Mouse (Mus musculus): Measurements from ENCODE around the gene Cmtr1.

Gene Cmtr1

DNA sequence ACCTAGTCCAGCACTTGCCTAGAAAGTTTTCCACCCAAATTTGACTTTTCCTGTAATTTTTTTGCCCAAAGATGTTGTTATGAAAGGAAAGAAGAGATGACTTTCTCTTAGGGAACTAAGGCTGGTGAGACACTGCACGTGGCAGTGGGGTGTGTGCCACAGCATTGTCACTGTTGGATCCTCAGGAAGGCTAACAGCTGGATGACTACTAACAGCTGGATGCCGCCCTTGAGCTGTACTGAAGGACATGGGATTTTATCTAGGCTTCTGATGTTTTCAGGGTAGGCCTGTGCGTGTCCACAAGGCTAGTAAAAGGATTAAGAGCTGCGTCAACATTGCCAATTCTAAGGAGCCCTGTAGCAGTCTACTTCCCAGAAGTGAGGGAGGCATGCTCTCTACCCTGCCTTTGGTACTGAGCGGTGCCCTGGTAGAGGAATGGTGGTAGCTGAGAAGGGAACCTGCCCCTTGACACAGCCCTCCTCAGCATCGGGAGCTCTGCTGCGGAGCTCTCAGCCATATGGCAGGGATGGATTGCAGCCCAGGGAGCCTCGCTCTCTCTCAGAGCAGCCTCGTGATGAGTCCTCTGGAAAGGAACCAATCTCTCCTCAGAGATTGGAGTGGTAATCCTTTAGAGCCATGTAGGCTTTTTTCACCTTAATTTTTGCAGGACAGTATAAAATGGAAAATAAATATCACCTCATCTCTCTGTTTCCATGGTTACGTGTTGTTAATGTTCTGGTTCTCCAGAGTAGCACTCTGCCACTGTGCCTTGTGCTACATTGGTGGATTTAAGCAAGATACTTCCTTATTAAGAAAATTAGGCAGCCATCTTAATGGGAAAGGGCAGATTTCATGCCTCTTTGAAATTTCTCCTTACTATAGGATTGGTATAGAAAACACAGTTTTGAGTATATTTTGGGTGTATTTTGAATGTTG, 7.9 kb downstream of the Cmtr1 start:
- in situ Hi-C loops (cut with MboI; ENCODE audit: unreplicated experiment in 2 of 2): no loop called here

DNA sequence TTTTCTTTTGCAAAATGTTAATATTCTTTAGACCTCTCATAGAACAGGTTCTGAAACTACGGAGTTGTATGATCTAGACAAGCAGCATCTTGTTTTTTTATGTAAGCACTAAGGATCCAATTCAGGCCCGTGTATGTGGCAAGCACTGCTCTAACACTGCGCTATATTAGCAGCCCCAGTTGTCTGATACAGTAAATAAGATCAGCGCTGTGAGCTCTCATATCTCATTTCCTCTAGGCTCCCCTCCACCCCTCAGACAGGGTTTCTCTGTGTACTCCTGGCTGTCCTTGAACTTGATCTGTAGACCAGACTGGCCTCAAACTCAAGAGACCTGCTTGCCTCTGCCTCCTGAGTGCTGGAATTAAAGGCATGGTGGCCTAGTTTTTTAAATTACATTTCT, 8.6 kb downstream of the Cmtr1 start:
- in situ Hi-C loops (cut with MboI; ENCODE audit: unreplicated experiment in 2 of 2): no loop called here

DNA sequence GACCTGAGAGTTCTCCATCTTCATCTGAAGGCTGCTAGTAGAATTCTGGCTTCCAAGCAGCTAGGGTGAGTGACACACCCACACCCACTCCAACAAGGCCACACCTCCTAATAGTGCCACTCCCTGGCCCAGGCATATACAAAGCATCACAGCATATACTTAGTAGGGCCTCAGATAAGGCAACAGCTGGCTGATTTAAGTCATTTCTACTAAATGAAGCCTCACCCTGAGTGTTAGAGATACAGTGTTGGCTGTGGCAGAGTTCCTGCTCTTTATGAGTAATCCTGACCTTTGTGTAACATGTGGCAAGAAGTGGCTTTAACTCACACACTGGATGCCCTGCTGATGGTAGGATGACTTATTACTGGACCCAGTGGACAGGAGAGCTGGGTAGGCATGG, 9.5 kb downstream of the Cmtr1 start:
- in situ Hi-C loops (cut with MboI; ENCODE audit: unreplicated experiment in 2 of 2): no loop called here

DNA sequence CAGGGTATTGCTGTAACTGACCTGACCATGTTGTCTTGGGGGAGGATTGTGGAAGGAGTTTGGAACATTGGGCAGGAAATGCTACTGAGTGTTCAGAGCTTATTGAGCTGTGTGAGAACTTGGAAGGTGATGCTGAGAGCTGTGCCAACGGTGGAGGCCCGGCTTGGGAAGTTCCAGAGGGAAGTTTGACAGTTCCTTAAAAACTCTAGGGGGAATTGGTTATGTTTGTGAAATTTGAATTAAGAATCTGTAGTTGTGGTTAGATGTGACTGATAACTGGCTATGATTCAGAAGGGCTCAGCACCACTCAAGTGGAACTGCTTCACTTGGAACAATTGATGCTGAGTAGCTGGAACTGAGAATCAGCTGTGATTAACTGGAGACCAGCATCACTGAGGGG, 10.6 kb downstream of the Cmtr1 start:
- in situ Hi-C loops (cut with MboI; ENCODE audit: unreplicated experiment in 2 of 2): no loop called here

DNA sequence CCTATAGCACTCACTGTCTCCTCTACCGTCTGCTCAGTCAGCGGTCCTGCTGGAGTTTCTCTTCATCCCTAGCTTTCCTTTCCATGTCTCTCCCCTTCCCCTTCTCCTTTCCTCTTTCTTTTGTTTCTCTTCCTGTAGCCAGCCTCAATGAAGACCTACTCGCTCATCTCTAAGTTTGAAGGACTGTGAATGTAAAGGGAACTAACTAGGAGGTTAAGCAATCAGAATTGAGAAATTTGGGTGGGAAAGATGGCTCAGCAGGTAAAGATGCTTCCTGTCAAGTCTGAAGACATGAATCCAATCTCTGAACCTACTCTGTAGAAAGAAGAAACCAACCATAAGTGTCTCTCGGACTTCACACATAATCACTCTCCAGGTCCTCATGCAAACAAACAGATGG, 12.9 kb downstream of the Cmtr1 start:
- in situ Hi-C loops (cut with MboI; ENCODE audit: unreplicated experiment in 2 of 2): no loop called here

DNA sequence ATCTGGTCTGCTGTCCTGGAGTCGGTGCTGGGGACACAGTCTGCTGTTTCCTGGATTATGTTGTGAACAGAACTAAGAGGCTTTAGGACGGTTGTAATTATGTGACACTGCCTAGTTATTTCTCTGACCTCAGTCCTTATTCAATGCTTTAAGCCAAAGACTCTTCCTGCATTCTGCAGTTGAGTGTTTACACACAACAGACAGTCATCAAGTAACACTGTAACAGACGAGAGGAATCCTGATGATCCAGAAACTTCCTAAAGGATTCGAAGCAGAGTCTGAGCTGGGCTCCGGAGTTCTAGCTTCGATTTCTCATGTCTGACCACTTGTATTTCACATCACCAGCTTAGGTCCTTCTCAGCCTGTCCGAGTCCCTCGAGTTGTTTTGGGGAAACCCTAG, 18.1 kb downstream of the Cmtr1 start:
- in situ Hi-C loops (cut with MboI; ENCODE audit: unreplicated experiment in 2 of 2): no loop called here

DNA sequence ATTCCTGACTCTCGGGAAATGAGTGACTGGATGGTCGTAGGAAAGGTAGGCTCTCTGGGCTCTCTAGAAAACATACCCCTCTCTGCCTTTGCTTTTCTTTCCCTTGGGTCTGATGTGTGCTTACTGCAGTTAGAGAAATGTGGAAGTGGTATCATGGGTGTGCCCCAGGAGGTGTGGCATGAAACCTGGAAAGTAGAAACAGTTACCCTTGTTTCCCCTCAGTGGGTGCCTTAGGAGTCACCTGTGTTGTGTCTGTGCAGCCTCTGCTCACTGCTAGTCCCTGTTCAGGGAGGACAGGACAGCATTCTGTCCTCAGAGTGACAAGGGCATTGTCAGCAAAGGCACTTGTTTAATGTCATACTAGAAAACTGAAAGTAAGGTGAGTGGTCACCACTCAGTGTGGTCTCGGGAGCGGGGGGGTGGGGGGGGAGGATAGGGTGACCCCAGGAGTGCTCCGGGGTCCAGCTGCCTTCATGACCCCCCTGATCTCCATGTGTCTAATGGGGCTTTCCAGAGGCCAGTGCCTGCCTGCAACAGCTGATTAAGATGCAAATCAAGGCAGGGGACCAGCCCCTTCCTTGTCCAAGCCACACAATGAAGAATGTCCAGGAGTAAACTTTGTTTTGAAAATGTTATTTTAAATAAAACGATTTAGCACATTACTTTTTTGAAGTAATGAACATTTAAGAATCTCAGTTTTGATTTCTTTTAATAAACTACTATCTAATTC, 18.8 kb downstream of the Cmtr1 start:
- in situ Hi-C loops (cut with MboI; ENCODE audit: unreplicated experiment in 2 of 2): no loop called here

DNA sequence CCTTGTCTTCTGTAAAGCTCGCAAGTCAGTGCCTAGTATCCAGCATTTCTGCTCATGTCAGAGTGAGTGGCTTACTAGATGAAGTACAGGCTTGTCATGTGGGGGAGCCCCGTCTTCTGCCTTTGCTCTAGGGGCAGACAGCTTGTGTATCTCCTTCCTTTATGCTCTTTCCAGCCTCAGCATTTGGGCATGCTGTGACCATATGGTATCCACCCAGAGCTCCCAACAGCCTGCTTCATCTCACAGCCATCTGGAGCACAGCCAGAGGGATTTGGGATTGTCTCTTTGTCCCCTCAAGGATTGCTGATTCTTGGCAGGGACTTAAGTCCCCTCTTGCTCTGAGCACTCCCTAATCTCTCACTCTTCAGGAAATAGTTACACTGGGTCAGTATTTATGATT, 19.8 kb downstream of the Cmtr1 start:
- in situ Hi-C loops (cut with MboI; ENCODE audit: unreplicated experiment in 2 of 2): no loop called here

DNA sequence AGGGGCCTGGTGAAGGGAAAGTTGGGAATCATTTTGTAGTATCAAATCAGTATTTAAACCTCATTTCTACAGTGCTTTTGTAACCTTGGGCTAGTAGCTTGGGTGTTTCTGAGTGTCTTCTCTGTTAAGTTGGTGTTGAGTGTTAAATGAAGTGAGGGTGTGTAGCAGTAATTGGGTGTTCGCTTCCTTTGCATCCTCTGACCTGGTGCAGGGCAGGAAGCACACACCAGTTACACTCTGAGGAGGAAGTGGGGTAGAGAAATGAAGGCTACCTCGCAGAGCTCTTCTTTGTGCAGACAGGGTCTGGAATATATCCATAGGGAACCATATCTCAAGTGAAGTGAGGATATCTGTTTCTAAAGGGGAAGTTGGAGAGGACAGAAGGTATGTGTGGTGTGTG, 20.5 kb downstream of the Cmtr1 start:
- in situ Hi-C loops (cut with MboI; ENCODE audit: unreplicated experiment in 2 of 2): no loop called here

DNA sequence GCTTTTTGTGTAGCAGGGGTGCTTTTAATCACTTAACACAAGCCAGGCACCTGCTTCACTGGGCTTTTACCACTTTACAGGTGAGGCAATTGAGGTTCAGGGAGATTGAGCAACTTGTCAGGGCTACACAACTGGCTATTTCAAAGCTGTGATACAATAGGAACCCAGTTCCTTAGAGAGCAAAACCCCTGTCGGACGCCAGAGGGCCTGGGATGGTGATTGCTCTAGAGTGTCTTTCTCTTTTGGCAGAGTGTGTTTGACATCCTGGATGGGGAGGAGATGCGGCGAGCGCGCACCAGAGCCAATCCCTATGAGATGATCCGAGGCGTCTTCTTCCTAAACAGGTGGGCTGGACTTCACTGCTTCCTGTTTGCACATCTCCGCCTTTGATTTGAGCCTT, 21.3 kb downstream of the Cmtr1 start:
- in situ Hi-C loops (cut with MboI; ENCODE audit: unreplicated experiment in 2 of 2): no loop called here

DNA sequence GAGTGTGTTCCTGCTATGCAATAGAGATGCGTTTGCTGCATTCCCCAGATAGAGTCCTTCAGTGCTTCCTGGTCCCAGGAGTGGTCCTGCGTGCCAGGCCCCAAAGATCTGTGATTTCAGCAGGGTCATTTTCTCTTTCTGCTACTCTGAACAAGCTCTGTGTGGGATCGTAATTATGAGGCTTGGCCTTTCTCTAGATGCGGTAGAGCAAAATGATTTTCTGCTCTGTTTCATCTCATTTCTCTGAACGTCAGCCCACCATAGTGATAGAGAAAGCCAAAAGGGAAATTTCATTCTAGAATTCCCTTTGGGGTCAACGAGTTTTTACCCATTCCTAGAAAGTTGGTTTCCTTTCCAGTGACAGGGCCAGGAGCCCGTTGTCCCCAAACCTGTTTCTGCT, 21.9 kb downstream of the Cmtr1 start:
- in situ Hi-C loops (cut with MboI; ENCODE audit: unreplicated experiment in 2 of 2): no loop called here

DNA sequence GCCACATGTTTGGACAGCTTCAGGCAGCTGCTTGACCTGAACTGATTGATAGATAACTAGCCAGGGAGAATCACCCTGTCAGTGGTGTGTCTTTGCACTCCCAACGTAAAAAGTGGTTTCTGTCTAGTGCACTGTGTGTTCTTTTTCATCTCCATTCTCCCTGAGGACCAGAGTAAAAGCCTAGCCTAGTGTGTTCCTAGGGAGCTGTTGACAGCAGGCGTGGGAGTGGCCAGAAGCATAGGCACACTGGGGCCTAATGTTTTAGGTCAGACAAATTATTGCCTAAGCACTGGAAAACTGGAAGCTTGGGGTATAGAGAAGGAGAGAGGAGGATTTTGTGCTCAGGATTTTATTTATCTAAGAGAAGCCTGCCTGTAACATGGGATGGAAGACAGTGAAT, 22.7 kb downstream of the Cmtr1 start:
- in situ Hi-C loops (cut with MboI; ENCODE audit: unreplicated experiment in 2 of 2): no loop called here

DNA sequence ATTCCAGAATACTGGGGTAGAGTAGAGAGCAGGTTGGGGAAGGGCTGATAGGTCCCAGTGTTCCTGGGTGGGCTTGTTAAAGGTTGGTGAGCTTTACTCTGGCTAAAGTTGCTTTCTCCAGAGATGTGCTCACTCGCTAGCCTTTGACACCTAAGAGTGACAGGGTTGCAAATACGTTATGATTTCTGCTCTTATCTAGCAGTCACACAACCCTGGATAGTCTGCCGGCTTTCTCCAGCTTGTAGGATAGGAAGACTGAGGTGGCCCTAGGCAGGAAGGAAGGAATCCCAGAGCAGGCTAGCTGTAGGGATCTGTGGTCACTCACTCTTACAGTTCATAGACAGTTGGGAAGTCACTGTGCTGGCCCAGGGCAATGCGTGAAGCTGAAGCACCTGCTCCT, 23.9 kb downstream of the Cmtr1 start:
- in situ Hi-C loops (cut with MboI; ENCODE audit: unreplicated experiment in 2 of 2): no loop called here

DNA sequence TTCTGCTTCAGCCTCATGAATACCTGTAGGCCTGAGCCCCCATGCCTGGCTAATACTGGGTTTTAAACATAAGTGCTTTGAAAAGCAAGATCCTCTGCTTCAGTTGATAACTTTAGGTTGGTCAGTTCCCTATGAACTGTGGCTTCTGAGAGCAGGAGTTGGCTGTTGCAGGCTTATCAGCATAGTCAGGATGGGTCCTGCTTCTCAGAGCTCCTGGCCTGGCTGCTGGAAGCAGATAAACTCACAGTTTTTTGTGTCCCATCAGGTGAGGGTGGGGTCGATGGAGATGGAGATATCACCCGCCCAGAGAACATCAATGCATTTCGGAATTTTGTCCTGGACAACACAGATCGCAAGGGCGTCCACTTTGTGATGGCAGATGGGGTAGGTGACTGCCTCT, 26.4 kb downstream of the Cmtr1 start:
- in situ Hi-C loops (cut with MboI; ENCODE audit: unreplicated experiment in 2 of 2): no loop called here

DNA sequence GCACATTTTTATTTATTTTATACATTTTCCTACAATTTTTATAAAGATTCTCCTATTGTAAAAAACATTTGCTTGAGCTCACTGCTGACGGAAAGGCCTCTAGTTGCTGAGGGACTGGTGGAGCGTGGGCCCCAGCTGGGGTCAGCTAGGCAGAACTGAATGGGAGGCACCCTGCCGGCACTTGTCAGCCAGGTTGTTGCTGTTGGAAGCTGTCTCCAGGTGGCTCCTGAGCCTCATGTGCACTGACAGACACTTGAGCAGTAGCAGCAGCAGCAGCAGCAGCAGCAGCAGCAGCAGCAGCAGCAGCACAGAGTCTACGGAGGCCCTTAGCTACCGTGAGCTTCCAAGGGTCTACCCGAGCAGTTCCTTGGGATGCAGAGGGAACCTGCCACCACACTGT, 27.0 kb downstream of the Cmtr1 start:
- in situ Hi-C loops (cut with MboI; ENCODE audit: unreplicated experiment in 2 of 2): no loop called here

DNA sequence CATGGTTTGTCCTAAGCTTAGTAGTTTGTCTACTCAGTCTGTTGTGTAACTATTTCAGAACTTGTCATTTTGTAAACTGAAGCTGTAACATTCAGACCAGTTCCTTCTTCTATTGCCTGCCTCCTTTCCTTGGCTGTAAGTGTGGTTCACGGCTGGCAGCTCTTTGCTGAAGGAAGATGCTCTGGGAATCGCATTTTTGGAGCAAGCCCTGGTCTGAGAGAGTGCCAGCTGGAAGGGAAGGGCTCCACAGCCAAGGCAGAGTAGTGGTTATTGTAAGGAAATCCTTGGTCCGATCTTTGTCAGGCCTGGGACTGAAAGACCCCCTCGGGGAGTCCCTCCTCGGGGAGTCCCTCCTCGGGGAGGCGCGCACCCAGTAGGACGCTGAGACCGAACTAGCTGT, 28.2 kb downstream of the Cmtr1 start:
- in situ Hi-C loops (cut with MboI; ENCODE audit: unreplicated experiment in 2 of 2): no loop called here

DNA sequence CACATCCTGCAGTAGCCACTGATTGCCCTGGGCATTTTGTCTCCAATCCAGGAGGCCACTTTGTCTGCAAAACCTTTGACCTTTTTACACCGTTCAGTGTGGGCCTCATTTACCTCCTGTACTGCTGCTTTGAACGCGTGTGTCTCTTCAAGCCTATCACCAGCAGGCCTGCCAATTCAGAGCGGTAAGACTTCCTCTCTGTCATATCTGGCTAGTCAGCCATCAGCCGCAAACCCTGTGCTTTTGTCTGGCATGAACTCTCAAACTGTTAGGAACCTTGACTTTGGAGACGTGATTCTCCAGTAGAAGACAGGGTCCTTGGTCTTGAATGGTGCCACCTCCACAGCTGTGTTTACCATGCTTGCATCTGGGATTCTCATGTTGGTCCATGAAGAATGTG, 29.9 kb downstream of the Cmtr1 start:
- in situ Hi-C loops (cut with MboI; ENCODE audit: unreplicated experiment in 2 of 2): no loop called here

DNA sequence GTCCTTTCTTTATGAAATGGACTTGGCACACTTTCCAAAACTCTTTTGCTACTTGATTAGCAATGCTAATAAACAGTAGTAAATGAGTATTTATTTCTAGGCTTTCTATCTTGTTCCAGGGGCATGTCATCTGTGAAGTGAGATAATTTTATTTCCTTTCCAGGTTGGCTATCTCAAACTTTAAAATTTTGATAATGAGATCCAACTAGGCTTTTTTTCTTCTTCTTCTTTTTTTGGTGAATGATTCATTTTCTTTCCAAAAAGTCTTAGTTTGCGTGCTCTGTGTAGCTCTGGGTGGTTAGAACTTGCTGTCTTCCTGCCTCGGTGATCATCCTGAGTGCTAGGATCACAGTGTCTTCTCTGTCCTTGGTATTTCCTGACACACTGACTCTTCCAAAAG, 32.4 kb downstream of the Cmtr1 start:
- in situ Hi-C loops (cut with MboI; ENCODE audit: unreplicated experiment in 2 of 2): no loop called here

DNA sequence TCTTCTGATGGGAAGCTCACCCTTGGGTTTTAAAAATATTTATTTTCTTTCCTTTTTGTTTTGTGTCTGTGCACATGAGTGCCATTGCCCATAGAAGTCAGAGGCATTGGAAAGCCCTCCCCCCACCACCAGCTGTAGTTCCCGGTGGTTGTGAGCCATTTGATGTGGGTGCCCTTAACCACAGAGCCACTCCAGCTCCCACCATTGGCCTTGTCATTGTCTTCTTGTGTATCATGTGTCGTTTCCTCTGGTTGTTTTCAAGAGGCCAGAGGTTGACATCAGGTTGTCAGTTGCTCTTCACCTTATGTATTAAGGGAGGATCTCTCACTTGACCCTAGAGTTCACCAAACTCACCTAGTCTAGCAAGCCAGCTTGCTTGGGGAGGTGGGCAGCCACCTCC, 33.2 kb downstream of the Cmtr1 start:
- in situ Hi-C loops (cut with MboI; ENCODE audit: unreplicated experiment in 2 of 2): no loop called here

DNA sequence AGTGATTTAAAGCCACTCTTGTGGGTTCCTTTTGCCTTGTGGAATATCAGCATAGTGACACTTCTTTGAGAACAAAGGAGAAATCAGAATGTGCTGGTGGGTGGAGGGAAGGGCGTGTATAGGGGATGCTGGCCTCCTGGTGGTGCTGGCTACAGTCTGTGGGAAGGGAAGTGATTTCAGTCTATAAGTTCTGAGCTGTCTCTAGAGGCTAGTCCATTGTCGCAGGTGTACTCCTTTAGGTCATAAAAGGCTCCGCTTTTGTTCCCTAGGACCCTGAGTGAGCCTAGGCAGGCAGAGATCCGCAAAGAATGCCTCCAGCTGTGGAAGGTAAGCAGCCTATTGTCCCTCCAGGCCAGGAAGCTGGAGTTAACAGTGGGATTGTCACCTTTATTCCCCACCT, 34.1 kb downstream of the Cmtr1 start:
- in situ Hi-C loops (cut with MboI; ENCODE audit: unreplicated experiment in 2 of 2): no loop called here

DNA sequence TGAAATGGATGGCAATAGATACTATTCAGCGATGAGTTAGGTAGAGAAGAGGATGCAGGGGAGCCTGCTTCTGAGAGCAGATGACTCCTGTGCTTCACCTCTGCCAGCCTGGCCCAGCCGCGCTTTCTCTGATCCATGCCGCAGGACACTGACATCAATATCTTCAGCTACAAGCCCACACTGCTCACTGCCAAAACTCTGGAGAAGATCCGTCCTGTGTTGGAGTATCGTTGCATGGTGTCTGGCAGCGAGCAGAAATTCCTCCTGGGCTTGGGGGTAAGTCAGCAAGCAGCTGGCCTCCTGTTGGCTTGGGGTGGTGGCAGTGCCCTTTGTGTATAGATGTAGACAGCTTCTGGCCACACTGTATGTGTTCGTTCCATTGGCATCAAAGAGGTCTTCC, 36.5 kb downstream of the Cmtr1 start:
- in situ Hi-C loops (cut with MboI; ENCODE audit: unreplicated experiment in 2 of 2): no loop called here

DNA sequence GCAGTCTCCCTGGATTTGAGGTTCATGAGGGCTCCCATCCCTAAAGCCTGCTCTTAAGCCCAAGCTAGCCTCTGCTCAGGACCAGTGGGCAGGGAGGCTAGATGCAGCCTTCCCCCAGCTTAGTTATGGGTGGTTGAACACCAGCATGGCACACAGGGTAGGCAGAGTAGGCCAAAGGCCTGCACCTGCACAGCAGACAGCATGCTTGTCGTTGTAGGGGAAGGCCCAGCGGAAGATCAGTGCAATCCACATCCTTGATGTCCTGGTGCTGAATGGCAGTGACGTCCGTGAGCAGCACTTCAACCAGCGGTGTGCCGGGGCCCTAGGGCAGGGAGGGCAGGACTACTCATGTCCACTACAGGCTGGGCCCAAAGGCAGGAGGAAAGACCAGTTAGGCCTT, 38.0 kb downstream of the Cmtr1 start:
- in situ Hi-C loops (cut with MboI; ENCODE audit: unreplicated experiment in 2 of 2): no loop called here
